ENCODE assay signal across 19 mouse cellular contexts in genomic region chr17:78280991-78281712, GRCm38 (mm10).
DNase-seq lines count a peak whose midpoint lies in the region; ATAC-seq lines count a peak whose summit lies in the region.
"Had no signal": no experiment of that assay in that cellular context is flagged by ENCODE, and none has a peak within 500 bp of the region (broad histone marks: within the 10 kb centered on the region; RNA-seq: fewer than 3 reads in every experiment).

No protein-coding gene starts in this region.

- H3K27ac ChIP-seq in kidney, embryonic 14.5 days (ENCODE audit: low read depth, low read length): peak overlapping the region; percentile 37; the same call in 1 of the 2 replicates
- no peak overlapping the region for H3K27ac ChIP-seq in midbrain, embryonic 15.5 days
- H3K27ac ChIP-seq in midbrain, embryonic 10.5 days (replicated peaks): no peak overlapping the region
- H3K27ac ChIP-seq in intestine, embryonic 15.5 days: no peak overlapping the region
- H3K27ac ChIP-seq: embryonic facial prominence, embryonic 15.5 days; heart, embryonic 13.5 days; layer of hippocampus, adult 2 months; liver, embryonic 14.5 days had no signal

- no peak for DNase-seq in cerebellum, postnatal 4 days (ENCODE audit: low spot score in 2 of 2)
- DNase-seq in kidney, adult 18-20 months: no peak
- no peak for DNase-seq in midbrain, embryonic 10.5 days (ENCODE audit: low spot score)
- DNase-seq in retina, postnatal 1 day: peak; percentile 62
- DNase-seq: adrenal gland, adult 8-10 months; heart, adult 18-20 months; kidney, postnatal 10 days; layer of hippocampus, postnatal 36 days; thymus, adult 18-20 months had no signal

- no peak overlapping the region for H3K4me3 ChIP-seq in kidney, embryonic 14.5 days (ENCODE audit: low read length)
- no peak overlapping the region for H3K4me3 ChIP-seq in midbrain, embryonic 15.5 days
- no peak overlapping the region for H3K4me3 ChIP-seq in midbrain, embryonic 10.5 days
- H3K4me3 ChIP-seq in intestine, embryonic 15.5 days (replicated peaks): no peak overlapping the region
- H3K4me3 ChIP-seq: embryonic facial prominence, embryonic 15.5 days; heart, embryonic 13.5 days; layer of hippocampus, adult 2 months had no signal

- H3K36me3 ChIP-seq in kidney, embryonic 14.5 days (ENCODE audit: control insufficient read depth, insufficient read depth, low read length): no peaks in the 10 kb centered on the region
- H3K36me3 ChIP-seq in midbrain, embryonic 15.5 days (replicated peaks): no peaks in the 10 kb centered on the region; the same call in 1 of the 2 replicates
- H3K36me3 ChIP-seq in midbrain, embryonic 10.5 days: peaks cover 25% of the 10 kb centered on the region
- H3K36me3 ChIP-seq in intestine, embryonic 15.5 days: no peaks in the 10 kb centered on the region
- H3K36me3 ChIP-seq: embryonic facial prominence, embryonic 15.5 days had no signal

- ATAC-seq in cerebellum, adult (ENCODE audit: insufficient number of reproducible peaks, low FRiP score, low TSS enrichment): 0 out of 2 replicates have a peak, but pooled peaks have one; percentile 37
- peak; percentile 57 for ATAC-seq in kidney, embryonic 14.5 days (ENCODE audit: low FRiP score, low TSS enrichment)
- peak; percentile 37; the same call in 1 of the 2 replicates for ATAC-seq in midbrain, embryonic 15.5 days (replicated peaks)
- no peak for ATAC-seq in intestine, embryonic 15.5 days
- ATAC-seq: lung, postnatal 0 days; Patski had no signal

- WGBS in kidney, embryonic 14.5 days: 54% methylated on average over 18 of the region's 18 CpGs
- WGBS in midbrain, embryonic 15.5 days: 66% methylated on average over 18 of the region's 18 CpGs
- 85% methylated on average over 18 of the region's 18 CpGs for WGBS in midbrain, embryonic 10.5 days
- WGBS in intestine, embryonic 15.5 days: 66% methylated on average over 18 of the region's 18 CpGs

- no peak overlapping the region for H3K9ac ChIP-seq in kidney, embryonic 14.5 days (ENCODE audit: low read depth, low read length)
- H3K9ac ChIP-seq in midbrain, embryonic 15.5 days: no peak overlapping the region
- H3K9ac ChIP-seq in intestine, embryonic 15.5 days: no peak overlapping the region
- H3K9ac ChIP-seq: embryonic facial prominence, embryonic 15.5 days; heart, embryonic 13.5 days; liver, embryonic 14.5 days had no signal

- H3K4me2 ChIP-seq in kidney, embryonic 14.5 days (replicated peaks; ENCODE audit: low read depth, low read length): no peak overlapping the region; the same call in 1 of the 2 replicates
- no peak overlapping the region for H3K4me2 ChIP-seq in midbrain, embryonic 15.5 days
- H3K4me2 ChIP-seq in intestine, embryonic 15.5 days (replicated peaks): no peak overlapping the region
- H3K4me2 ChIP-seq: embryonic facial prominence, embryonic 15.5 days; heart, embryonic 13.5 days had no signal

- no peaks in the 10 kb centered on the region for H3K9me3 ChIP-seq in kidney, embryonic 14.5 days (ENCODE audit: control insufficient read depth, low read length)
- no peaks in the 10 kb centered on the region for H3K9me3 ChIP-seq in midbrain, embryonic 15.5 days
- H3K9me3 ChIP-seq in midbrain, embryonic 10.5 days (replicated peaks): no peaks in the 10 kb centered on the region
- no peaks in the 10 kb centered on the region for H3K9me3 ChIP-seq in intestine, embryonic 15.5 days
- H3K9me3 ChIP-seq: embryonic facial prominence, embryonic 15.5 days; heart, embryonic 13.5 days had no signal

- peaks cover 16% of the 10 kb centered on the region; the same call in 1 of the 2 replicates for H3K4me1 ChIP-seq in kidney, embryonic 14.5 days (ENCODE audit: control insufficient read depth, insufficient read depth, low read length)
- H3K4me1 ChIP-seq in midbrain, embryonic 15.5 days: peaks cover 12% of the 10 kb centered on the region
- peaks cover 26% of the 10 kb centered on the region for H3K4me1 ChIP-seq in midbrain, embryonic 10.5 days
- H3K4me1 ChIP-seq in intestine, embryonic 15.5 days (replicated peaks): no peaks in the 10 kb centered on the region

- no peaks in the 10 kb centered on the region for H3K27me3 ChIP-seq in kidney, embryonic 14.5 days (ENCODE audit: control insufficient read depth, insufficient read depth, low read length)
- H3K27me3 ChIP-seq in midbrain, embryonic 15.5 days (replicated peaks): no peaks in the 10 kb centered on the region
- no peaks in the 10 kb centered on the region for H3K27me3 ChIP-seq in midbrain, embryonic 10.5 days (ENCODE audit: low read depth, poor library complexity, severe bottlenecking)
- no peaks in the 10 kb centered on the region for H3K27me3 ChIP-seq in intestine, embryonic 15.5 days (replicated peaks)
- H3K27me3 ChIP-seq: embryonic facial prominence, embryonic 15.5 days; heart, embryonic 13.5 days; Patski had no signal
